Mouse (Mus musculus): ENCODE results near the gene Gm42791.

DNA sequence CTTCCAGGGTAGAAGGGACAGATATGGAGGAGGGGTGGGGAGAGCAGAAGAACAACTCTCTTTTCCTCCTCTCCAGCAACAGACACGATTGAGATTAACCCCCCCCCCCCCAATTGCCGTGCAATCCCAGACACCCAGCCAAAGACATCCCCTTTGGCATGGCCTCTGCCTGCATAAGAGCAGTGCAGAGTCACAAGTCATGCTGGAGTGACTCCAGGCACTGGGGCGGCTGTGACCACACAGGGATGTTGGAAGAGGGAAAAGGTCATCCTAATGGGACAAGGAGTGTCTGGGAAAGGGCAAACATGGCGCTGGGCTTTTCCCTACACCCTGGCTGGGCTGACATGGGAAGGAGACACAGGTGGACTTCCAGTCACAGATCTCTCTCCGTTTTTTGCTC, 41.8 kb downstream of the Gm42791 start:
- no peak for TF ChIP-seq CTCF (IDR thresholded peaks at IDR 0.05; ENCODE audit: low read depth, low read length)
- no peak for TF ChIP-seq POLR2A (IDR thresholded peaks at IDR 0.05; ENCODE audit: extremely low read depth, insufficient read depth, low read length)

All from liver, adult 2 months (tissue).